Mouse (Mus musculus): Measurements from ENCODE around the gene Shroom3.

DNA sequence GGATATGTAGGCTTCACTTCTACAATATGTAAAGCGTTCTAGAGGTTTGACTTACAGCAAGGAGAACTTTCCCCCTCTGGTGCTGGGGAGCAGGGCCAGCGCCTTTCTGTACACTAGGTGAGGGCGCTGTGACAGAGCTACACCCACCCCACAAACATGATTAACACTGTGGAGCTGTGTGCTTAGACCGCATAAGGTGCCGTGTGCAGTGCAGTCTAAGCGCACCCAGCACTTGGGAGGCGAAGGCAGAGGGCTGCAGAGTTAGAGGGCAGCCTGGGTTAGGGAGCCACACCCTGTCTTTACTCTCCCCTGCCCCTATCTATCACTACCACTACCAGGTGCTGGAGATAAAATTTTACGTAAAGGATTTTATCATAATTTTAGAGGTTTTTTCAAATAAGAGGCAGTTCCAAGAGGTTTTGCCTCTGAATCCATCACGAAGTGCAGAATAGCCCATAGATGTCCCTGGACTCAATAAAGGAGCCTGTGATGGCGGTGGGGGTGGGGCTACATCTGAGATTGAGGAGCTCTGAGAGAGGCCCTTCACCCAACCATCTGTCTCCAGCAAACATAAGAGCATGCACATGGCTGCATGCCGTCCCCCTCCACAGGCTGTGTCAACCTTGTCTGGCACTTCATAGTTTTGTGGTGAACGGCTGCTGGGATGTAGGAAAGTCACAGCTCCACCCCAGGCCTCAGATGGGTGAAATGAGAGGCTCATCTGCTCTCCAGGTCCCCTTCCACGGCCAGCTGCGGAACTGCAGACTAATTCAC is 265.9 kb downstream of the Shroom3 start:
- TF ChIP-seq FLI1 (IDR thresholded peaks at IDR 0.05; ENCODE audit: low read length) (no peak), GATA1 (IDR thresholded peaks at IDR 0.05; ENCODE audit: borderline replicate concordance, low read length) (no peak)
